Mouse (Mus musculus) heart, embryonic 15.5 days (tissue): ENCODE results near the gene Rbbp4. TPM values are rescaled to one million over a fixed set of nuclear protein-coding genes. Genes with fewer than 3 reads are reported as not detected.

ENCODE experiments used
- ATAC-seq: fragments of 200-750 bp; cut with Nextera tagmentation; replicated peaks from 2 replicates; pipeline ENCODE4 v1.8.0; 2017; ENCODE audit warnings: low read depth, moderate TSS enrichment; ENCODE audit not compliant: insufficient number of reproducible peaks, insufficient read depth, low FRiP score
- H3K27ac ChIP-seq: fragments of 300-500 bp; sonication (generic); 2 replicates; pipeline ENCODE4 v1.5.1; 2015; ENCODE audit warnings: mild to moderate bottlenecking, inconsistent platforms
- H3K27me3 ChIP-seq: fragments of 300-500 bp; sonication (generic); 2 replicates; pipeline ENCODE4 v1.6.1; 2015; ENCODE audit warnings: inconsistent platforms
- H3K36me3 ChIP-seq: fragments of 300-500 bp; sonication (generic); 2 replicates; pipeline ENCODE4 v1.6.1; 2015; ENCODE audit warnings: mild to moderate bottlenecking, inconsistent platforms
- H3K4me1 ChIP-seq: fragments of 300-500 bp; sonication (generic); replicated peaks from 2 replicates; pipeline ENCODE4 v1.6.1; 2015; ENCODE audit warnings: inconsistent platforms
- H3K4me2 ChIP-seq: fragments of 300-500 bp; sonication (generic); 2 replicates; pipeline ENCODE4 v1.6.1; 2015; ENCODE audit warnings: inconsistent platforms, mild to moderate bottlenecking, moderate library complexity
- H3K4me3 ChIP-seq: fragments of 300-500 bp; sonication (generic); 2 replicates; pipeline ENCODE4 v1.5.1; 2015; ENCODE audit warnings: mild to moderate bottlenecking, inconsistent platforms
- H3K9ac ChIP-seq: fragments of 300-500 bp; sonication (generic); 2 replicates; pipeline ENCODE4 v1.6.1; 2015; ENCODE audit warnings: mild to moderate bottlenecking, inconsistent platforms
- H3K9me3 ChIP-seq: fragments of 300-500 bp; sonication (generic); replicated peaks from 2 replicates; pipeline ENCODE4 v1.6.1; 2016; ENCODE audit warnings: inconsistent platforms
- WGBS: fragments of 180-500 bp; shearing (Covaris S2); methylation state at CpG from one replicate; pipeline ENCODE4 v1.1.7; 2015; ENCODE audit warnings: mixed read lengths; 5-methylcytosine and 5-hydroxymethylcytosine counted together
- polyA plus RNA-seq: library from polyadenylated mRNA; unstranded; fragments of >200 nt; fragmentation: Nextera tagmentation; extraction: Ambion mirVana; gene quantifications from 2 replicates; pipeline ENCODE4 v1.2.1, GENCODE M21; 2015

Gene Rbbp4
- polyA plus RNA-seq, 1 experiment from 2014 or later, result 276 TPM

GRCm38 (mm10) chr4:129295188-129295587 is 40.0 kb downstream of the Rbbp4 start:
- 22% methylated on average over 2 of the region's 2 CpGs for WGBS
- Histone ChIP-seq H3K36me3 (no peaks in the 10 kb centered on the region), H3K27ac (no peak overlapping the region), H3K9ac (no peak overlapping the region), H3K4me2 (no peak overlapping the region), H3K27me3 (0 out of 2 replicates have a peak, but pooled peaks cover 4% of the 10 kb centered on the region), H3K4me3 (no peak overlapping the region), H3K4me1 (peaks cover 39% of the 10 kb centered on the region), H3K9me3 (no peaks in the 10 kb centered on the region)
- no peak for ATAC-seq

- Histone ChIP-seq H3K36me3 (no peaks in the 10 kb centered on the region), H3K4me2 (peak overlapping the region; percentile 43), H3K27ac (no peak overlapping the region), H3K9me3 (no peaks in the 10 kb centered on the region), H3K27me3 (0 out of 2 replicates have a peak, but pooled peaks cover 4% of the 10 kb centered on the region), H3K9ac (no peak overlapping the region; the same call in 1 of the 2 replicates), H3K4me1 (peaks cover 34% of the 10 kb centered on the region), H3K4me3 (peak overlapping the region; percentile 8; the same call in 1 of the 2 replicates)
- no peak for ATAC-seq
- WGBS, result 19% methylated on average over 16 of the region's 16 CpGs
Observed at GRCm38 (mm10) chr4:129293702-129294101, 41.5 kb downstream of the Rbbp4 start.

- no peak overlapping the region for H3K4me2 ChIP-seq
- H3K4me1 ChIP-seq, result peaks cover 33% of the 10 kb centered on the region
- 82% methylated on average over 7 of the region's 7 CpGs for WGBS
- H3K36me3 ChIP-seq, result no peaks in the 10 kb centered on the region
- no peak for ATAC-seq
- H3K9ac ChIP-seq, result no peak overlapping the region
- H3K27ac ChIP-seq, result no peak overlapping the region
- H3K4me3 ChIP-seq, result no peak overlapping the region
- H3K27me3 ChIP-seq, result peaks cover 8% of the 10 kb centered on the region; the same call in 1 of the 2 replicates
- H3K9me3 ChIP-seq, result no peaks in the 10 kb centered on the region
Observed at GRCm38 (mm10) chr4:129292831-129293230, 42.3 kb downstream of the Rbbp4 start.

- H3K9me3 ChIP-seq, result no peaks in the 10 kb centered on the region
- H3K27ac ChIP-seq, result no peak overlapping the region
- no peak overlapping the region for H3K4me3 ChIP-seq
- no peak overlapping the region for H3K9ac ChIP-seq
- H3K4me1 ChIP-seq, result peaks cover 32% of the 10 kb centered on the region
- ATAC-seq, result no peak
- 88% methylated on average over 8 of the region's 8 CpGs for WGBS
- H3K36me3 ChIP-seq, result no peaks in the 10 kb centered on the region
- no peak overlapping the region for H3K4me2 ChIP-seq
- peaks cover 22% of the 10 kb centered on the region for H3K27me3 ChIP-seq
Observed at GRCm38 (mm10) chr4:129289671-129290070, 45.5 kb downstream of the Rbbp4 start.

GRCm38 (mm10) chr4:129288067-129288466 is 47.1 kb downstream of the Rbbp4 start:
- Histone ChIP-seq H3K27me3 (peaks cover 19% of the 10 kb centered on the region), H3K36me3 (no peaks in the 10 kb centered on the region), H3K4me2 (peak overlapping the region; percentile 98), H3K4me3 (peak overlapping the region; percentile 64), H3K9me3 (no peaks in the 10 kb centered on the region), H3K4me1 (peaks cover 22% of the 10 kb centered on the region), H3K9ac (no peak overlapping the region), H3K27ac (peak overlapping the region; percentile 53)
- no peak for ATAC-seq
- WGBS, result 36% methylated on average over 3 of the region's 3 CpGs

- ATAC-seq, result peak; percentile 41
- Histone ChIP-seq H3K27ac (peak within 1 kb of the TSS; percentile 53), H3K4me2 (peak within 1 kb of the TSS; percentile 98), H3K4me1 (peaks cover 22% of the 10 kb centered on the region), H3K9me3 (no peaks in the 10 kb centered on the region), H3K9ac (peak within 1 kb of the TSS; percentile 63), H3K27me3 (peaks cover 18% of the 10 kb centered on the region), H3K4me3 (peak within 1 kb of the TSS; percentile 64), H3K36me3 (no peaks in the 10 kb centered on the region)
- WGBS, result under 1% methylated on average over 45 of the region's 53 CpGs
Observed at GRCm38 (mm10) chr4:129287472-129287981, 47.6 kb downstream of the Rbbp4 start, which contains the start of gene Sync. Sync (plus strand) TSS chr4:129287617.

GRCm38 (mm10) chr4:129286683-129287471 is 48.3 kb downstream of the Rbbp4 start:
- H3K36me3 ChIP-seq, result no peaks in the 10 kb centered on the region
- peak overlapping the region; percentile 98 for H3K4me2 ChIP-seq
- peak; percentile 19; the same call in 1 of the 2 replicates for ATAC-seq
- peak overlapping the region; percentile 64 for H3K4me3 ChIP-seq
- H3K4me1 ChIP-seq, result peaks cover 22% of the 10 kb centered on the region
- peak overlapping the region; percentile 63 for H3K9ac ChIP-seq
- H3K9me3 ChIP-seq, result no peaks in the 10 kb centered on the region
- no peak overlapping the region for H3K27ac ChIP-seq
- WGBS, result 3% methylated on average over 27 of the region's 28 CpGs
- H3K27me3 ChIP-seq, result peaks cover 18% of the 10 kb centered on the region

GRCm38 (mm10) chr4:129286001-129286682 is 49.0 kb downstream of the Rbbp4 start:
- peaks cover 22% of the 10 kb centered on the region for H3K4me1 ChIP-seq
- peak overlapping the region; percentile 98; the same call in 1 of the 2 replicates for H3K4me2 ChIP-seq
- WGBS, result 57% methylated on average over 5 of the region's 5 CpGs
- no peak overlapping the region for H3K27ac ChIP-seq
- no peaks in the 10 kb centered on the region for H3K36me3 ChIP-seq
- no peaks in the 10 kb centered on the region for H3K9me3 ChIP-seq
- no peak overlapping the region for H3K9ac ChIP-seq
- ATAC-seq, result no peak
- peaks cover 18% of the 10 kb centered on the region for H3K27me3 ChIP-seq
- peak overlapping the region; percentile 64 for H3K4me3 ChIP-seq

- Histone ChIP-seq H3K9me3 (no peaks in the 10 kb centered on the region), H3K9ac (no peak overlapping the region), H3K27ac (no peak overlapping the region), H3K36me3 (no peaks in the 10 kb centered on the region), H3K4me3 (no peak overlapping the region), H3K4me1 (peaks cover 22% of the 10 kb centered on the region), H3K27me3 (peaks cover 18% of the 10 kb centered on the region), H3K4me2 (no peak overlapping the region)
- ATAC-seq, result no peak
- WGBS, result 71% methylated on average over 2 of the region's 2 CpGs
Observed at GRCm38 (mm10) chr4:129284685-129285084, 50.5 kb downstream of the Rbbp4 start.

GRCm38 (mm10) chr4:129283226-129283625 is 51.9 kb downstream of the Rbbp4 start:
- ATAC-seq, result no peak
- Histone ChIP-seq H3K27me3 (peaks cover 14% of the 10 kb centered on the region), H3K9ac (no peak overlapping the region), H3K9me3 (no peaks in the 10 kb centered on the region), H3K4me3 (no peak overlapping the region), H3K4me2 (no peak overlapping the region), H3K4me1 (peaks cover 19% of the 10 kb centered on the region), H3K27ac (no peak overlapping the region), H3K36me3 (no peaks in the 10 kb centered on the region)
- 87% methylated on average over 5 of the region's 5 CpGs for WGBS

- peaks cover 14% of the 10 kb centered on the region for H3K4me1 ChIP-seq
- no peak overlapping the region for H3K27ac ChIP-seq
- H3K27me3 ChIP-seq, result peaks cover 14% of the 10 kb centered on the region
- no peaks in the 10 kb centered on the region for H3K36me3 ChIP-seq
- H3K4me3 ChIP-seq, result no peak overlapping the region
- no peaks in the 10 kb centered on the region for H3K9me3 ChIP-seq
- no peak overlapping the region for H3K4me2 ChIP-seq
- no peak for ATAC-seq
- 81% methylated on average over 5 of the region's 5 CpGs for WGBS
- H3K9ac ChIP-seq, result no peak overlapping the region
Observed at GRCm38 (mm10) chr4:129282786-129283185, 52.4 kb downstream of the Rbbp4 start.
